Mouse (Mus musculus) thymus, adult 2 months (tissue): ENCODE measurements around the gene Rasgrp2. TPM values are rescaled to one million over a fixed set of nuclear protein-coding genes. Genes with fewer than 3 reads are reported as not detected.

ENCODE experiments used
- DNase-seq: peaks from one replicate; pipeline ENCODE4 v3.0.0; 2021
- H3K27ac ChIP-seq: fragments of 200-500 bp; 2 replicates; pipeline ENCODE4 v1.5.1; 2012; ENCODE audit warnings: low read length, control low read depth; ENCODE audit not compliant: control insufficient read depth, insufficient read depth
- H3K27me3 ChIP-seq: fragments of 200-500 bp; 2 replicates; pipeline ENCODE4 v1.6.1; 2012; ENCODE audit warnings: mild to moderate bottlenecking, low read length, moderate library complexity, mixed read lengths; ENCODE audit not compliant: control insufficient read depth, insufficient read depth
- H3K36me3 ChIP-seq: fragments of 200-500 bp; 2 replicates; pipeline ENCODE4 v1.6.1; 2012; ENCODE audit warnings: mild to moderate bottlenecking, low read length, moderate library complexity; ENCODE audit not compliant: control insufficient read depth, insufficient read depth
- H3K4me1 ChIP-seq: fragments of 200-500 bp; replicated peaks from 2 replicates; pipeline ENCODE4 v1.6.1; 2012; ENCODE audit warnings: low read length; ENCODE audit not compliant: control insufficient read depth, insufficient read depth
- H3K4me3 ChIP-seq: fragments of 200-500 bp; 2 replicates; pipeline ENCODE4 v1.5.1; 2012; ENCODE audit warnings: mild to moderate bottlenecking, low read length, control low read depth, moderate library complexity; ENCODE audit not compliant: control insufficient read depth, insufficient read depth
- CTCF ChIP-seq: fragments of 200-500 bp; IDR thresholded peaks from 2 replicates; pipeline ENCODE4 v1.5.1; 2012; ENCODE audit warnings: mild to moderate bottlenecking, control low read depth, low read length, moderate library complexity, borderline replicate concordance; ENCODE audit not compliant: control insufficient read depth, poor library complexity, insufficient read depth; ENCODE audit errors: extremely low read depth
- POLR2A ChIP-seq: fragments of 200-500 bp; IDR thresholded peaks from 2 replicates; pipeline ENCODE4 v1.6.1; 2012; ENCODE audit warnings: mild to moderate bottlenecking, low read length, control low read depth, moderate library complexity; ENCODE audit not compliant: control insufficient read depth, poor library complexity, insufficient read depth; ENCODE audit errors: extremely low read depth
- WGBS: fragments of 180-500 bp; shearing (Covaris S2); methylation state at CpG from one replicate; pipeline ENCODE4 v1.1.7; 2018; 5-methylcytosine and 5-hydroxymethylcytosine counted together
- polyA plus RNA-seq: library from polyadenylated mRNA; depleted of rRNA; stranded (reverse); fragments of >200 nt; gene quantifications from 2 replicates; pipeline ENCODE4 v1.2.3, GENCODE M21; 2012

Gene Rasgrp2
- polyA plus RNA-seq, 1 experiment: 561 TPM

- WGBS: 93% methylated on average over 10 of the region's 10 CpGs
- peaks cover 17% of the 10 kb centered on the region for H3K4me1 ChIP-seq
- no peak overlapping the region for H3K27ac ChIP-seq
- no peak for DNase-seq
- peaks cover 44% of the 10 kb centered on the region for H3K36me3 ChIP-seq
- no peak overlapping the region for H3K4me3 ChIP-seq
- TF ChIP-seq POLR2A: no peak
- TF ChIP-seq CTCF: no peak
- no peaks in the 10 kb centered on the region for H3K27me3 ChIP-seq
Measured at GRCm38 (mm10) chr19:6405433-6405832, 6.3 kb downstream of the Rasgrp2 start.

GRCm38 (mm10) chr19:6407109-6407508 is 8.0 kb downstream of the Rasgrp2 start:
- Histone ChIP-seq H3K27ac (no peak overlapping the region), H3K4me3 (no peak overlapping the region), H3K27me3 (no peaks in the 10 kb centered on the region), H3K4me1 (peaks cover 3% of the 10 kb centered on the region), H3K36me3 (peaks cover 44% of the 10 kb centered on the region)
- DNase-seq: no peak
- TF ChIP-seq CTCF (no peak), POLR2A (no peak)
- 98% methylated on average over 8 of the region's 8 CpGs for WGBS

GRCm38 (mm10) chr19:6407816-6408510 is 8.8 kb downstream of the Rasgrp2 start:
- no peaks in the 10 kb centered on the region; the same call in 1 of the 2 replicates for H3K4me1 ChIP-seq
- DNase-seq: no peak
- H3K36me3 ChIP-seq: peaks cover 44% of the 10 kb centered on the region
- H3K4me3 ChIP-seq: no peak overlapping the region
- 95% methylated on average over 16 of the region's 16 CpGs for WGBS
- H3K27me3 ChIP-seq: no peaks in the 10 kb centered on the region
- TF ChIP-seq POLR2A: no peak
- TF ChIP-seq CTCF: no peak
- no peak overlapping the region for H3K27ac ChIP-seq

- no peaks in the 10 kb centered on the region for H3K27me3 ChIP-seq
- peaks cover 45% of the 10 kb centered on the region for H3K36me3 ChIP-seq
- no peak for DNase-seq
- TF ChIP-seq POLR2A (no peak), CTCF (no peak)
- H3K4me3 ChIP-seq: no peak overlapping the region
- no peaks in the 10 kb centered on the region; the same call in 1 of the 2 replicates for H3K4me1 ChIP-seq
- 97% methylated on average over 8 of the region's 8 CpGs for WGBS
- H3K27ac ChIP-seq: no peak overlapping the region
Measured at GRCm38 (mm10) chr19:6408749-6409148, 9.6 kb downstream of the Rasgrp2 start.

- Histone ChIP-seq H3K36me3 (peaks cover 48% of the 10 kb centered on the region), H3K4me3 (no peak overlapping the region), H3K27me3 (no peaks in the 10 kb centered on the region), H3K27ac (no peak overlapping the region), H3K4me1 (no peaks in the 10 kb centered on the region; the same call in 1 of the 2 replicates)
- no peak for DNase-seq
- no peak for TF ChIP-seq CTCF
- TF ChIP-seq POLR2A: no peak
- 92% methylated on average over 5 of the region's 5 CpGs for WGBS
Measured at GRCm38 (mm10) chr19:6409176-6409575, 10.0 kb downstream of the Rasgrp2 start.

GRCm38 (mm10) chr19:6409936-6410335 is 10.8 kb downstream of the Rasgrp2 start:
- Histone ChIP-seq H3K36me3 (peaks cover 43% of the 10 kb centered on the region), H3K4me1 (no peaks in the 10 kb centered on the region; the same call in 1 of the 2 replicates), H3K27ac (no peak overlapping the region), H3K4me3 (no peak overlapping the region), H3K27me3 (no peaks in the 10 kb centered on the region)
- DNase-seq: no peak
- no peak for TF ChIP-seq POLR2A
- TF ChIP-seq CTCF: no peak
- 91% methylated on average over 5 of the region's 5 CpGs for WGBS

- Histone ChIP-seq H3K27ac (no peak overlapping the region), H3K4me3 (no peak overlapping the region), H3K4me1 (no peaks in the 10 kb centered on the region), H3K27me3 (no peaks in the 10 kb centered on the region), H3K36me3 (peaks cover 28% of the 10 kb centered on the region)
- 95% methylated on average over 14 of the region's 14 CpGs for WGBS
- DNase-seq: no peak
- TF ChIP-seq POLR2A (no peak), CTCF (no peak)
Measured at GRCm38 (mm10) chr19:6412798-6413197, 13.7 kb downstream of the Rasgrp2 start.

- TF ChIP-seq CTCF: no peak
- no peak for TF ChIP-seq POLR2A
- Histone ChIP-seq H3K27me3 (no peaks in the 10 kb centered on the region; the same call in 1 of the 2 replicates), H3K4me3 (no peak overlapping the region), H3K4me1 (peaks cover 5% of the 10 kb centered on the region; the same call in 1 of the 2 replicates), H3K36me3 (peaks cover 7% of the 10 kb centered on the region), H3K27ac (no peak overlapping the region)
- WGBS: 81% methylated on average over 6 of the region's 6 CpGs
- DNase-seq: no peak
Measured at GRCm38 (mm10) chr19:6415454-6415853, 16.3 kb downstream of the Rasgrp2 start.
